Mouse (Mus musculus) B cell, adult (primary cell): ENCODE data around the gene Morc2a. TPM values are rescaled to one million over a fixed set of nuclear protein-coding genes. Genes with fewer than 3 reads are reported as not detected.

ENCODE experiments used
- total RNA-seq: library from RNA; stranded (reverse); gene quantifications from 4 replicates; pipeline ENCODE4 v1.2.4, GENCODE M21; 2023; ENCODE audit not compliant: inconsistent age

Gene Morc2a
- total RNA-seq: 58.3 to 69.4 TPM (median 62.5 TPM) in 4 replicates

DNA sequence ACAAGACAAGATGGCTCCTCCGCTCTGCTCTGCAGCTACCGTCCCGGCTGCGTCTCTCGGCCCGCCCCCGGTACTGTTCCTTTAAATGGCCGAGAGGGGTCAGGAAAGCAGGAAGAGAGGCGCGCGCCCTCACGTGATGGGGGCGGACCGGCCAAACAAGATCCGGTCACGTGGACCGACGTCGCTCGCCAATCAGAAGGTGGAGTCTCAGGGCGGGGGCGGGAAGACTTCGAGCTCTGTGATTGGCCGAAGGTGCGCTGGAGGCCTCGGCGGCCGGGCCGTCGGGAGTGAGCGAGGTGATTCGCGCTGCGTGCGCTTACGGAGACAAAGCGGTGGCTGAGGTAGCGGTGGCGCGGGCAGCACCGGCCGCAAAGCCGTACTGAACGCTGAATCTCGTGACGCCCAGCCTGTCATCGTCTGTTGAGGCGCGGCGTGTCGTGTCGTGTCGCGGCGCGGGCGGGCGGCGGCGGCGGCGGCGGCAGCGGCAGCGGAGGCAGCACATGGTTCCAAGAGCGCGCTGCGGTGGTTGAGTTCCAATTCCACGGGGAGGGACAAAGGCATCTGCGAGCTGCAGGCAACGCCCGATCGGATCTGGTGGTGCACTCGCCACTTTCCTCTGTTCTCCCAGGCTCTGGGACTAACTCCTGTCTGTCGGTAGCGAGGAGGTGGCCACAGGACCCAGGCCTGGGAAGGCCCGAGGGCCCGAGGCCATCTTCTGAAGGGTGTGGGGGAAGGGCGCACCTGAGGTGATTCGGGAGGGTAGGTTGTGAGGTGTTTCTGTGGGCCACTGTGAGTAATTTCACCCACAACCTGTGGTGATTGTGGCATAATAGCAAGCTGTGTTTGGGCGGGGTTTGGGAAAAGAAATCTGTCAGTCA, at the start of gene Morc2a:
Gene Morc2a, plus strand, starts transcription at position 228 of the 878 bp plus-strand sequence.

Other genes with a start within 250 kb of the Morc2a start
- gene Limk2, start 240.0 kb upstream of the Morc2a start, total RNA-seq: 74.3 to 91.5 TPM (median 77.5 TPM) in 4 replicates
- gene Rnf185, start 196.8 kb upstream of the Morc2a start, total RNA-seq: 18.6 to 23.1 TPM (median 20.2 TPM) in 4 replicates
- gene Pla2g3, start 160.9 kb upstream of the Morc2a start, total RNA-seq: 0.18 to 0.39 TPM in 2 of 4 replicates, not detected in the others
- not detected in 4 replicates for gene Inpp5j, start 144.4 kb upstream of the Morc2a start, total RNA-seq
- gene Selenom, start 134.5 kb upstream of the Morc2a start, total RNA-seq: 0.78 to 1.8 TPM (median 1.1 TPM) in 3 of 4 replicates, not detected in the other
- 0.93 to 2.7 TPM (median 1.9 TPM) in 4 replicates for gene Smtn, start 108.6 kb upstream of the Morc2a start, total RNA-seq
- not detected in 4 replicates for gene Osbp2, start 214.7 kb downstream of the Morc2a start, total RNA-seq
- gene 4921536K21Rik, start 245.9 kb downstream of the Morc2a start, total RNA-seq: 0.84 to 1.5 TPM (median 0.98 TPM) in 4 replicates
- gene Dusp18, start 246.0 kb downstream of the Morc2a start, total RNA-seq: 21.1 to 25.3 TPM (median 23.7 TPM) in 4 replicates